Mouse (Mus musculus): Measurements from ENCODE around the gene Crhbp. TPM values are rescaled to one million over a fixed set of nuclear protein-coding genes. Genes with fewer than 3 reads are reported as not detected.

Crhbp gene
- under 1 TPM in 1 of 2 experiments, not detected in 1; 0.53 TPM for total RNA-seq (2023)

GRCm38 (mm10) chr13:95444824-95445223 is at the start of gene Crhbp:
Gene Crhbp, minus strand, starts transcription at chr13:95444924.

GRCm38 (mm10) chr13:95478671-95479413 is 34.1 kb upstream of the Crhbp start, which contains the start of gene S100z:
Gene S100z, minus strand, starts transcription at chr13:95478721.

Other genes starting within 250 kb of the Crhbp start
- gene Pde8b, start 194.6 kb downstream of the Crhbp start, total RNA-seq (2023): not detected
- gene Zbed3, start 121.3 kb downstream of the Crhbp start, total RNA-seq (2023): 10 to 100 TPM; 21.5 to 25.0 TPM
- 10 to 100 TPM; 46.5 to 50.7 TPM for gene Aggf1, start 69.6 kb downstream of the Crhbp start, total RNA-seq (2023)
- not detected for gene S100z, start 33.8 kb upstream of the Crhbp start, total RNA-seq (2023)
- under 1 TPM; 0.44 to 0.47 TPM for gene F2rl1, start 80.3 kb upstream of the Crhbp start, total RNA-seq (2023)
- gene F2r, start 173.6 kb upstream of the Crhbp start, total RNA-seq (2023): under 1 TPM; 0.15 to 0.32 TPM